Mouse (Mus musculus) adrenal gland, postnatal 25 days (tissue): ENCODE data around the gene Zfp74. TPM values are rescaled to one million over a fixed set of nuclear protein-coding genes. Genes with fewer than 3 reads are reported as not detected.
"Not testable (repeated sequence)": the region's sequence is repeated elsewhere in the genome, so short reads cannot be mapped to it uniquely, and the experiment has no call there.

ENCODE experiments used
- DNase-seq: peaks from one replicate; pipeline ENCODE4 v3.0.0; 2021; ENCODE audit warnings: mixed read lengths
- long read RNA-seq: library from polyadenylated mRNA; stranded (forward); transcript quantifications from one replicate; pipeline ENCODE4 v2.0.0, GENCODE M21; 2021
- total RNA-seq: library from RNA; stranded (reverse); gene quantifications from 2 replicates; pipeline ENCODE4 v1.2.3, GENCODE M21; 2021

Gene Zfp74
- 13.5 and 15.1 TPM in 2 replicates for total RNA-seq
- long read RNA-seq, partial matches to known transcripts: 0 of 5 reads
- long read RNA-seq, other reads (novel, unspliced or antisense): 5 of 5 reads

- peak; percentile 77 for DNase-seq
These were observed at the start of gene Zfp74 for GRCm38 (mm10) chr7:29953513-29954401. Zfp74 (minus strand) TSS chr7:29954089.

GRCm38 (mm10) chr7:30000601-30001000 lies 46.7 kb upstream of the Zfp74 start:
- DNase-seq: no peak

- DNase-seq: no peak
These were observed 41.2 kb upstream of the Zfp74 start for GRCm38 (mm10) chr7:29995134-29995533.

- no peak for DNase-seq
These were observed 39.5 kb upstream of the Zfp74 start for GRCm38 (mm10) chr7:29993340-29993739.

- no peak for DNase-seq
These were observed 38.8 kb upstream of the Zfp74 start for GRCm38 (mm10) chr7:29992698-29993097.

GRCm38 (mm10) chr7:29989031-29989430 lies 35.1 kb upstream of the Zfp74 start:
- no peak for DNase-seq

GRCm38 (mm10) chr7:29987551-29987950 lies 33.7 kb upstream of the Zfp74 start:
- no peak for DNase-seq

- DNase-seq: no peak
These were observed 32.2 kb upstream of the Zfp74 start for GRCm38 (mm10) chr7:29986101-29986500.

GRCm38 (mm10) chr7:29983690-29984380 lies 29.9 kb upstream of the Zfp74 start, which contains the start of gene Zfp568:
Zfp568 (plus strand) TSS chr7:29983955.
- peak; percentile 93 for DNase-seq

- no peak for DNase-seq
These were observed 29.4 kb upstream of the Zfp74 start for GRCm38 (mm10) chr7:29983340-29983689.

- no peak for DNase-seq
These were observed 29.0 kb upstream of the Zfp74 start for GRCm38 (mm10) chr7:29982931-29983330.

GRCm38 (mm10) chr7:29982341-29982740 lies 28.5 kb upstream of the Zfp74 start:
- DNase-seq: no peak

- DNase-seq: no peak
These were observed 28.0 kb upstream of the Zfp74 start for GRCm38 (mm10) chr7:29981860-29982259.

- no peak for DNase-seq
These were observed 27.6 kb upstream of the Zfp74 start for GRCm38 (mm10) chr7:29981455-29981854.

- no peak for DNase-seq
These were observed 26.9 kb upstream of the Zfp74 start for GRCm38 (mm10) chr7:29980761-29981160.

- no peak for DNase-seq
These were observed 16.8 kb upstream of the Zfp74 start for GRCm38 (mm10) chr7:29970686-29971085.

- not testable (repeated sequence) for DNase-seq
These were observed 11.4 kb upstream of the Zfp74 start for GRCm38 (mm10) chr7:29965115-29965810.

- DNase-seq: no peak
These were observed 5.1 kb upstream of the Zfp74 start for GRCm38 (mm10) chr7:29959004-29959403.

GRCm38 (mm10) chr7:29958125-29958724 lies 4.3 kb upstream of the Zfp74 start:
- no peak for DNase-seq

- DNase-seq: no peak
These were observed 2.4 kb upstream of the Zfp74 start for GRCm38 (mm10) chr7:29956257-29956656.

- DNase-seq: peak; percentile 38
These were observed 842 bp upstream of the Zfp74 start for GRCm38 (mm10) chr7:29954731-29955130.

- DNase-seq: no peak
These were observed 803 bp downstream of the Zfp74 start for GRCm38 (mm10) chr7:29953086-29953485.
